8 mouse cellular contexts compared by ENCODE assay signal in genomic region chr12:25189174-25189761, GRCm38 (mm10).
DNase-seq lines count a peak whose midpoint lies in the region; ATAC-seq and TF ChIP-seq lines count a peak whose summit lies in the region.

No protein-coding gene starts in this region.

- no peak for TF ChIP-seq EP300 in liver, postnatal 0 days (IDR thresholded peaks at IDR 0.05; ENCODE audit: low read depth)

- peak; percentile 28 for DNase-seq in lung, postnatal 36 days
- DNase-seq in lung, postnatal 14 days: no peak
- DNase-seq in frontal cortex, postnatal 25 days (ENCODE audit: low spot score in 2 of 2): peak; percentile 32 to 49
- peak; percentile 66 to 81 for DNase-seq in layer of hippocampus, adult 18-20 months (ENCODE audit: low spot score in 2 of 2)
- peak; percentile 48 for DNase-seq in liver, postnatal 0 days
- peak; percentile 67 for DNase-seq in thymus, adult 2 months
- no peak for DNase-seq in ovary, postnatal 10 days (ENCODE audit: low spot score)
- no peak for DNase-seq in urinary bladder, postnatal 10 days (ENCODE audit: low spot score)

- 0 out of 2 replicates have a peak overlapping the region, but pooled peaks have one; percentile 11 for H3K4me2 ChIP-seq in liver, postnatal 0 days (ENCODE audit: low read depth, low read length)

- no peak overlapping the region for H3K4me3 ChIP-seq in liver, postnatal 0 days (ENCODE audit: low read depth, low read length)
- H3K4me3 ChIP-seq in thymus, adult 2 months (ENCODE audit: control insufficient read depth, insufficient read depth, low read length): no peak overlapping the region

- peaks cover 3% of the 10 kb centered on the region; the same call in 1 of the 2 replicates for H3K9me3 ChIP-seq in liver, postnatal 0 days (ENCODE audit: low read length)

- no peak for TF ChIP-seq POLR2A in thymus, adult 2 months (IDR thresholded peaks at IDR 0.05; ENCODE audit: control insufficient read depth, extremely low read depth, insufficient read depth, low read length, poor library complexity)

- H3K27ac ChIP-seq in liver, postnatal 0 days (ENCODE audit: low read depth): peak overlapping the region; percentile 64
- H3K27ac ChIP-seq in thymus, adult 2 months (ENCODE audit: control insufficient read depth, insufficient read depth, low read length): peak overlapping the region; percentile 52

- no peaks in the 10 kb centered on the region for H3K36me3 ChIP-seq in liver, postnatal 0 days (replicated peaks; ENCODE audit: insufficient read depth, low read length)
- H3K36me3 ChIP-seq in thymus, adult 2 months (ENCODE audit: control insufficient read depth, insufficient read depth, low read length): no peaks in the 10 kb centered on the region

- H3K9ac ChIP-seq in liver, postnatal 0 days (replicated peaks): peak overlapping the region; percentile 13; the same call in 1 of the 2 replicates

- 34% methylated on average over 16 of the region's 16 CpGs for WGBS in liver, postnatal 0 days (ENCODE audit: insufficient replicate concordance)
- WGBS in thymus, adult 2 months: 6% methylated on average over 16 of the region's 16 CpGs

- no peak for TF ChIP-seq CTCF in liver, postnatal 0 days (IDR thresholded peaks at IDR 0.05; ENCODE audit: low read depth)
- TF ChIP-seq CTCF in thymus, adult 2 months (IDR thresholded peaks at IDR 0.05; ENCODE audit: borderline replicate concordance, control insufficient read depth, extremely low read depth, insufficient read depth, low read length, poor library complexity): no peak

- ATAC-seq in liver, postnatal 0 days: peak; percentile 56

- no peaks in the 10 kb centered on the region for H3K27me3 ChIP-seq in liver, postnatal 0 days (ENCODE audit: insufficient read depth, low read length)
- H3K27me3 ChIP-seq in thymus, adult 2 months (ENCODE audit: control insufficient read depth, insufficient read depth, low read length): no peaks in the 10 kb centered on the region

- H3K4me1 ChIP-seq in liver, postnatal 0 days (ENCODE audit: insufficient read depth): peaks cover 23% of the 10 kb centered on the region
- H3K4me1 ChIP-seq in thymus, adult 2 months (replicated peaks; ENCODE audit: control insufficient read depth, insufficient read depth, low read length): peaks cover 39% of the 10 kb centered on the region

Comparison
In these comparisons a context has a peak if more than half of its experiments do, and no peak if none do; other contexts are left out.
1. DNase-seq: peak in lung, postnatal 36 days (single experiment), frontal cortex, postnatal 25 days (2 of 2), layer of hippocampus, adult 18-20 months (2 of 2), liver, postnatal 0 days (single experiment) and thymus, adult 2 months (single experiment); none in lung, postnatal 14 days (single experiment), ovary, postnatal 10 days (single experiment) and urinary bladder, postnatal 10 days (single experiment).